Mouse (Mus musculus): ENCODE measurements around the gene Cd109. TPM values are rescaled to one million over a fixed set of nuclear protein-coding genes. Genes with fewer than 3 reads are reported as not detected.

The Cd109 gene
- polyA plus RNA-seq, 1 experiment: 3.6 TPM

GRCm38 (mm10) chr9:78641386-78641785, 26.0 kb downstream of the Cd109 start:
- no peak for DNase-seq (ENCODE audit: low spot score)

GRCm38 (mm10) chr9:78646008-78646777, 30.8 kb downstream of the Cd109 start:
- DNase-seq (ENCODE audit: low spot score): no peak

- no peak for DNase-seq (ENCODE audit: low spot score)
These were observed 33.3 kb downstream of the Cd109 start for GRCm38 (mm10) chr9:78648641-78649040.

GRCm38 (mm10) chr9:78649398-78649797, 34.1 kb downstream of the Cd109 start:
- no peak for DNase-seq (ENCODE audit: low spot score)

GRCm38 (mm10) chr9:78657564-78657963, 42.2 kb downstream of the Cd109 start:
- no peak for DNase-seq (ENCODE audit: low spot score)

- DNase-seq (ENCODE audit: low spot score): no peak
These were observed 56.2 kb downstream of the Cd109 start for GRCm38 (mm10) chr9:78671446-78671985.

GRCm38 (mm10) chr9:78700691-78701090, 85.3 kb downstream of the Cd109 start:
- peak; percentile 51 for DNase-seq (ENCODE audit: low spot score)

GRCm38 (mm10) chr9:78702509-78703239, 87.3 kb downstream of the Cd109 start:
- no peak for DNase-seq (ENCODE audit: low spot score)

GRCm38 (mm10) chr9:78720888-78721798, 105.8 kb downstream of the Cd109 start:
- no peak for DNase-seq (ENCODE audit: low spot score)

- no peak for DNase-seq (ENCODE audit: low spot score)
These were observed 116.6 kb downstream of the Cd109 start for GRCm38 (mm10) chr9:78731931-78732330.

- no peak for DNase-seq (ENCODE audit: low spot score)
These were observed 120.2 kb downstream of the Cd109 start for GRCm38 (mm10) chr9:78735519-78735918.

- no peak for DNase-seq (ENCODE audit: low spot score)
These were observed 126.7 kb downstream of the Cd109 start for GRCm38 (mm10) chr9:78742012-78742411.

- no peak for DNase-seq (ENCODE audit: low spot score)
These were observed 134.9 kb downstream of the Cd109 start for GRCm38 (mm10) chr9:78750246-78750645.

Other genes with a start within 250 kb of the Cd109 start
- gene Dppa5a, start 247.4 kb upstream of the Cd109 start, polyA plus RNA-seq (2012; rRNA removed): 8.1 and 9.0 TPM in 2 replicates
- gene Ooep, start 236.8 kb upstream of the Cd109 start, polyA plus RNA-seq (2012; rRNA removed): 13.0 and 14.9 TPM in 2 replicates
- gene Ddx43, start 219.8 kb upstream of the Cd109 start, polyA plus RNA-seq (2012; rRNA removed): 0.63 and 0.77 TPM in 2 replicates
- gene Cgas, start 172.3 kb upstream of the Cd109 start, polyA plus RNA-seq (2012; rRNA removed): 1.1 and 1.7 TPM in 2 replicates
- gene Mto1, start 167.3 kb upstream of the Cd109 start, polyA plus RNA-seq (2012; rRNA removed): 17.4 and 18.6 TPM in 2 replicates
- gene Gm17324, start 166.8 kb upstream of the Cd109 start, polyA plus RNA-seq (2012; rRNA removed): 0.15 TPM in 1 of 2 replicates, not detected in the other
- gene Eef1a1, start 126.4 kb upstream of the Cd109 start, polyA plus RNA-seq (2012; rRNA removed): 7,337 and 9,833 TPM in 2 replicates
- gene Slc17a5, start 27.5 kb upstream of the Cd109 start, polyA plus RNA-seq (2012; rRNA removed): 11.7 and 12.7 TPM in 2 replicates

Measured in urinary bladder, adult 2 months (tissue).